Mouse (Mus musculus): ENCODE data around the gene Dmwd.

DNA sequence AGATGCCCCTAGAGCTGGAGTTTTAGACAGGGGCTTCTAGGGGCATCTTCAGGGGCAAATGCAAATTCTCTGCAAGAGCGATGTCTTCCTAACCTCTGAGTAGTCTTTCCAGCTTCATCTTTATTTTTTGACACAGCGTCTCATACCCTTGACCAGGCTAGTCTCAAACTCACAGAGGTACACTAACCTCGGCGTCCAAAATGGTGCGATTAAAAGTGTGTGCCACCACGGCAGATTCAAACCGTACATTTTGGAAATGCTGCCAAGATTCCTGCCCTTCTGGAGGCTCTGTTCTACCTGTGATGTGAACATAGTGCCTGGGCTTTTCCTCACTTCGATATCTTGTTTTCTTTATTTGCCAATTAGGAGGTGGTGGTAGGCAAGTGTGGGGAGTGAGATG, 43.1 kb downstream of the Dmwd start:
- TF ChIP-seq CTCF (IDR thresholded peaks at IDR 0.05; ENCODE audit: control insufficient read depth, insufficient read depth, insufficient read length), result no peak
- TF ChIP-seq MAX (IDR thresholded peaks at IDR 0.05), result no peak
- TF ChIP-seq CEBPB (IDR thresholded peaks at IDR 0.05; ENCODE audit: low read depth), result no peak
- no peak for TF ChIP-seq USF1 (IDR thresholded peaks at IDR 0.05; ENCODE audit: low read depth)
- no peak for TF ChIP-seq MYOD1 (IDR thresholded peaks at IDR 0.05; ENCODE audit: control insufficient read depth, insufficient read length, low read depth)

Measured in C2C12 (cell line).